Mouse (Mus musculus): ENCODE data around the gene Mmd. TPM values are rescaled to one million over a fixed set of nuclear protein-coding genes. Genes with fewer than 3 reads are reported as not detected.
A peak's percentile ranks its signal among the peaks of the same experiment; 100 is the strongest.

Mmd gene
- total and polyA plus RNA-seq, 2 experiments from 2014 or later: 58.7 to 62.6 TPM

- no peak overlapping the region for H3K27ac ChIP-seq (ENCODE audit: low read depth)
- H3K36me3 ChIP-seq (replicated peaks; ENCODE audit: control insufficient read depth, insufficient read depth, low read length): no peaks in the 10 kb centered on the region
- H3K4me3 ChIP-seq (ENCODE audit: low read depth, low read length): no peak overlapping the region
- H3K9ac ChIP-seq (replicated peaks; ENCODE audit: low read depth, low read length): no peak overlapping the region
- WGBS: 86% methylated on average over 2 of the region's 2 CpGs
- H3K4me2 ChIP-seq (ENCODE audit: low read depth, low read length): no peak overlapping the region
- ATAC-seq (ENCODE audit: insufficient read depth, low read depth) (no peak), DNase-seq (ENCODE audit: low spot score) (no peak)
- H3K4me1 ChIP-seq (ENCODE audit: control insufficient read depth, insufficient read depth): no peaks in the 10 kb centered on the region
- TF ChIP-seq CTCF (IDR thresholded peaks at IDR 0.05; ENCODE audit: low read depth) (no peak), EP300 (IDR thresholded peaks at IDR 0.05; ENCODE audit: low read depth) (no peak)
- H3K9me3 ChIP-seq (replicated peaks; ENCODE audit: control insufficient read depth, low read length): no peaks in the 10 kb centered on the region
- H3K27me3 ChIP-seq (ENCODE audit: control insufficient read depth, insufficient read depth, low read length): no peaks in the 10 kb centered on the region
Measured at GRCm38 (mm10) chr11:90294622-90295021, 45.4 kb downstream of the Mmd start.

DNA sequence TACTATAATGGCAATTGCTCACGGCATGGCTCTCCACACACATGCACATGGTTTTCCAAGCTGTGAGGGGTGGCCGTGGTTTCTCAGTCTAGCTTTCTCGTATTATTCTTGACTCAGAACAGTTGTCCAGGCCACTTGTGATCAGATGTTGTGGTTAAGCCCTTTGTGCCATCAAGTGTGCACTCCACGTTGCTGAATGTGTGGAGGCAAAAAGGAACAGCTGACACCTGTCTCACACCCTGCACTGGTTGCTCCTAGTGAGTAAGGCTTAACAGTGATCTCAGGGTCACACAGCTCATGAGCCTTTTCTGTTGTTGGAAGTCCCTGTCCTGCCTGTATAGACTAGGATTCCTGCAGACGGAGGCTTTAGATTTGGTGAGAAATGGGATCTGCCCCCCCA is 56.8 kb downstream of the Mmd start:
- 90% methylated on average over 5 of the region's 5 CpGs for WGBS
- Histone ChIP-seq H3K36me3 (replicated peaks; ENCODE audit: control insufficient read depth, insufficient read depth, low read length) (no peaks in the 10 kb centered on the region), H3K27me3 (ENCODE audit: control insufficient read depth, insufficient read depth, low read length) (no peaks in the 10 kb centered on the region)

GRCm38 (mm10) chr11:90306993-90307392 is 57.7 kb downstream of the Mmd start:
- H3K9ac ChIP-seq (replicated peaks; ENCODE audit: low read depth, low read length): no peak overlapping the region
- no peak overlapping the region for H3K4me3 ChIP-seq (ENCODE audit: low read depth, low read length)
- no peaks in the 10 kb centered on the region for H3K36me3 ChIP-seq (replicated peaks; ENCODE audit: control insufficient read depth, insufficient read depth, low read length)
- H3K4me1 ChIP-seq (ENCODE audit: control insufficient read depth, insufficient read depth): no peaks in the 10 kb centered on the region
- peak; percentile 91 for TF ChIP-seq CTCF (IDR thresholded peaks at IDR 0.05; ENCODE audit: low read depth)
- no peak for TF ChIP-seq EP300 (IDR thresholded peaks at IDR 0.05; ENCODE audit: low read depth)
- WGBS: 45% methylated on average over 6 of the region's 6 CpGs
- DNase-seq (ENCODE audit: low spot score): peak; percentile 28
- no peaks in the 10 kb centered on the region for H3K9me3 ChIP-seq (replicated peaks; ENCODE audit: control insufficient read depth, low read length)
- H3K4me2 ChIP-seq (ENCODE audit: low read depth, low read length): no peak overlapping the region
- no peaks in the 10 kb centered on the region for H3K27me3 ChIP-seq (ENCODE audit: control insufficient read depth, insufficient read depth, low read length)
- H3K27ac ChIP-seq (ENCODE audit: low read depth): no peak overlapping the region
- ATAC-seq (ENCODE audit: insufficient read depth, low read depth): peak; percentile 41; the same call in 1 of the 2 replicates

More for the DNA sequence above, 56.8 kb downstream of the Mmd start:
- DNase-seq (ENCODE audit: low spot score): no peak
- ATAC-seq (ENCODE audit: insufficient read depth, low read depth): no peak
- Histone ChIP-seq H3K27ac (ENCODE audit: low read depth) (no peak overlapping the region), H3K4me3 (ENCODE audit: low read depth, low read length) (no peak overlapping the region), H3K9ac (replicated peaks; ENCODE audit: low read depth, low read length) (no peak overlapping the region), H3K4me1 (ENCODE audit: control insufficient read depth, insufficient read depth) (no peaks in the 10 kb centered on the region), H3K9me3 (replicated peaks; ENCODE audit: control insufficient read depth, low read length) (no peaks in the 10 kb centered on the region), H3K4me2 (ENCODE audit: low read depth, low read length) (no peak overlapping the region)
- TF ChIP-seq EP300 (IDR thresholded peaks at IDR 0.05; ENCODE audit: low read depth): no peak
- no peak for TF ChIP-seq CTCF (IDR thresholded peaks at IDR 0.05; ENCODE audit: low read depth)

DNA sequence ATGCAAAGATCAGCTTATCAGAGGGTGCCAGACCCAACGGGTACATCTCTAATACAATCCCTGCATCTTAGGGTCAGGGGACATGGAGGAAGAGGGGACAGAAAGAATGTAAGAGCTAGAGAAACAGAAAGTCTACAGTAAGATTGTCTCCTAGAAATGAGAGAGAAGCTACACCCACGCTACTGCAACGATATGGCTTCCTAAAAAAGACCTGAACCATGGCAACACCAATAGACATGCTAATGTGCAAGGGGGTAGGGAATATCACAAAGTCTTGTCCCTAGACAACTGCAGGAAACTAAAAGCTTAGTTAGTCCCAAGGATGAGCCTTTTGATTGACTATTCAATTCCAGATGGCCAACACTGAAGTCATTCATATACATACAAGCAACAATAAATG is 65.3 kb downstream of the Mmd start:
- H3K9me3 ChIP-seq (replicated peaks; ENCODE audit: control insufficient read depth, low read length): no peaks in the 10 kb centered on the region
- no peak overlapping the region for H3K4me3 ChIP-seq (ENCODE audit: low read depth, low read length)
- no peak overlapping the region for H3K9ac ChIP-seq (replicated peaks; ENCODE audit: low read depth, low read length)
- 81% methylated on average over 3 of the region's 3 CpGs for whole genome bisulfite sequencing
- H3K36me3 ChIP-seq (replicated peaks; ENCODE audit: control insufficient read depth, insufficient read depth, low read length): no peaks in the 10 kb centered on the region
- H3K27ac ChIP-seq (ENCODE audit: low read depth): no peak overlapping the region
- TF ChIP-seq CTCF (IDR thresholded peaks at IDR 0.05; ENCODE audit: low read depth) (no peak), EP300 (IDR thresholded peaks at IDR 0.05; ENCODE audit: low read depth) (no peak)
- no peak overlapping the region for H3K4me2 ChIP-seq (ENCODE audit: low read depth, low read length)
- H3K27me3 ChIP-seq (ENCODE audit: control insufficient read depth, insufficient read depth, low read length): no peaks in the 10 kb centered on the region
- H3K4me1 ChIP-seq (ENCODE audit: control insufficient read depth, insufficient read depth): no peaks in the 10 kb centered on the region
- DNase-seq (ENCODE audit: low spot score) (no peak), ATAC-seq (ENCODE audit: insufficient read depth, low read depth) (no peak)

DNA sequence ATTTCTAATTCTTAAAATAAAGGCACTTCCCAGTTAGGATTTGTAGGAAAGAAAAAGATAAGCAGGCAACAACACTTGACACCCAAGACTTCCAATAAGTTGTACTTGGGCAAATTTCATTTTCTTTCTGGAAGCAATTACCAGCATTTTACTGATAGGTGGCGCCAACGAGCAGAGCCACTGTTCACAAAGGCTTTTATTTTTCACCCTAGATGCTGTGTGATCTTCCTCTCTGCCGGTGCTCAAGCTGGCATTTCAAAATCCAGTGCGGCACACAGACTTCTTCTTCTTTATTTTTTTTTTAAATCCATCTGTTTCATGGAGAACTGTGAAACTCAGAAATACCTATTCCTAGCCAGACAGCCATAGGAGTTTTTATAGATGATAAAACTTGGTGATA is 68.2 kb downstream of the Mmd start:
- 14% methylated on average over 4 of the region's 4 CpGs for WGBS

GRCm38 (mm10) chr11:90320922-90321321 is 71.7 kb downstream of the Mmd start:
- WGBS: 69% methylated on average over 7 of the region's 7 CpGs
- TF ChIP-seq CTCF (IDR thresholded peaks at IDR 0.05; ENCODE audit: low read depth) (no peak), EP300 (IDR thresholded peaks at IDR 0.05; ENCODE audit: low read depth) (no peak)
- H3K4me3 ChIP-seq (ENCODE audit: low read depth, low read length): no peak overlapping the region

More for the DNA sequence above, 68.2 kb downstream of the Mmd start:
- Histone ChIP-seq H3K9ac (replicated peaks; ENCODE audit: low read depth, low read length) (no peak overlapping the region), H3K36me3 (replicated peaks; ENCODE audit: control insufficient read depth, insufficient read depth, low read length) (no peaks in the 10 kb centered on the region), H3K4me2 (ENCODE audit: low read depth, low read length) (no peak overlapping the region), H3K4me3 (ENCODE audit: low read depth, low read length) (no peak overlapping the region), H3K9me3 (replicated peaks; ENCODE audit: control insufficient read depth, low read length) (no peaks in the 10 kb centered on the region), H3K4me1 (ENCODE audit: control insufficient read depth, insufficient read depth) (no peaks in the 10 kb centered on the region), H3K27ac (ENCODE audit: low read depth) (no peak overlapping the region), H3K27me3 (ENCODE audit: control insufficient read depth, insufficient read depth, low read length) (no peaks in the 10 kb centered on the region)
- ATAC-seq (ENCODE audit: insufficient read depth, low read depth) (no peak), DNase-seq (ENCODE audit: low spot score) (peak; percentile 51)
- no peak for TF ChIP-seq EP300 (IDR thresholded peaks at IDR 0.05; ENCODE audit: low read depth)
- peak; percentile 81 for TF ChIP-seq CTCF (IDR thresholded peaks at IDR 0.05; ENCODE audit: low read depth)

More at GRCm38 (mm10) chr11:90320922-90321321, 71.7 kb downstream of the Mmd start:
- Histone ChIP-seq H3K36me3 (replicated peaks; ENCODE audit: control insufficient read depth, insufficient read depth, low read length) (no peaks in the 10 kb centered on the region), H3K4me2 (ENCODE audit: low read depth, low read length) (no peak overlapping the region), H3K27ac (ENCODE audit: low read depth) (no peak overlapping the region), H3K27me3 (ENCODE audit: control insufficient read depth, insufficient read depth, low read length) (no peaks in the 10 kb centered on the region), H3K9ac (replicated peaks; ENCODE audit: low read depth, low read length) (no peak overlapping the region), H3K4me1 (ENCODE audit: control insufficient read depth, insufficient read depth) (no peaks in the 10 kb centered on the region), H3K9me3 (replicated peaks; ENCODE audit: control insufficient read depth, low read length) (no peaks in the 10 kb centered on the region)
- DNase-seq (ENCODE audit: low spot score) (no peak), ATAC-seq (ENCODE audit: insufficient read depth, low read depth) (no peak)
